Mouse (Mus musculus): ENCODE data around the gene Iqce. TPM values are rescaled to one million over a fixed set of nuclear protein-coding genes. Genes with fewer than 3 reads are reported as not detected.

Iqce gene
- total and polyA plus RNA-seq, 3 experiments: 6.4 to 21.2 TPM; not detected in 1

- Histone ChIP-seq H3K9me3 (replicated peaks; ENCODE audit: insufficient read depth, low read length) (no peaks in the 10 kb centered on the region), H3K4me3 (ENCODE audit: control insufficient read depth in 1 of 2, insufficient read depth in 1 of 2, low read depth in 2 of 2, low read length in 2 of 2) (no peak overlapping the region), H3K79me2 (ENCODE audit: control insufficient read depth, insufficient read depth, low read length, poor library complexity) (no peaks in the 10 kb centered on the region), H3K36me3 (ENCODE audit: control insufficient read depth in 1 of 2, insufficient read depth in 2 of 2, low read length in 2 of 2) (peaks cover 0 to 15% of the 10 kb centered on the region in 2 experiments; a peak in 2 of 4 replicates), H3K27me3 (ENCODE audit: control insufficient read depth in 1 of 2, insufficient read depth in 2 of 2, low read length in 2 of 2) (no peaks in the 10 kb centered on the region), H3K27ac (ENCODE audit: control insufficient read depth, low read depth, low read length) (no peak overlapping the region), H3K9ac (ENCODE audit: control insufficient read depth, low read depth, low read length, poor library complexity, severe bottlenecking) (no peak overlapping the region), H3K4me1 (ENCODE audit: control insufficient read depth in 1 of 2, insufficient read depth in 2 of 2, low read length in 2 of 2) (peaks cover 0 to 23% of the 10 kb centered on the region in 2 experiments)
- no peak for DNase-seq (ENCODE audit: low read depth, low spot score)
- TF ChIP-seq EP300 (IDR thresholded peaks at IDR 0.05; ENCODE audit: low read depth in 1 of 2, low read length in 2 of 2) (no peak), HCFC1 (IDR thresholded peaks at IDR 0.05; ENCODE audit: low read depth, low read length) (no peak), KAT2A (conservative IDR thresholded peaks at IDR 0.05; ENCODE audit: low read depth, low read length) (no peak), MYC (IDR thresholded peaks at IDR 0.05; ENCODE audit: low read depth, low read length) (no peak), USF1 (IDR thresholded peaks at IDR 0.05; ENCODE audit: low read depth, low read length) (no peak)
These were observed 81.1 kb downstream of the Iqce start for GRCm38 (mm10) chr5:140621092-140621491.

- H3K9ac ChIP-seq (ENCODE audit: control insufficient read depth, low read depth, low read length, poor library complexity, severe bottlenecking): no peak overlapping the region
- 0 out of 2 replicates have a peak, but pooled peaks have one; percentile 54 for TF ChIP-seq JUND (IDR thresholded peaks at IDR 0.05; ENCODE audit: low read depth, low read length)
- TF ChIP-seq USF2 (IDR thresholded peaks at IDR 0.05; ENCODE audit: borderline replicate concordance in 1 of 2, insufficient read depth in 1 of 2, low read depth in 1 of 2, low read length in 2 of 2): no peak
- no peak for TF ChIP-seq MAZ (IDR thresholded peaks at IDR 0.05; ENCODE audit: low read depth, low read length)
- no peak for TF ChIP-seq RCOR1 (IDR thresholded peaks at IDR 0.05; ENCODE audit: low read depth, low read length)
- peak in 2 of 3 experiments; percentile 6 to 12; a peak in 1 of 6 replicates for TF ChIP-seq CTCF (IDR thresholded peaks at IDR 0.05 in 2 of 3, conservative IDR thresholded peaks at IDR 0.05 in 1 of 3; ENCODE audit: control insufficient read depth in 1 of 3, insufficient read depth in 1 of 3, low read depth in 2 of 3, low read length in 3 of 3, poor library complexity in 1 of 3, severe bottlenecking in 1 of 3)
- no peaks in the 10 kb centered on the region for H3K9me3 ChIP-seq (replicated peaks; ENCODE audit: insufficient read depth, low read length)
- H3K4me1 ChIP-seq (ENCODE audit: control insufficient read depth in 1 of 2, insufficient read depth in 2 of 2, low read length in 2 of 2): peaks cover 2 to 31% of the 10 kb centered on the region in 2 experiments
- DNase-seq (ENCODE audit: low read depth, low spot score): peak; percentile 70
- no peaks in the 10 kb centered on the region for H3K27me3 ChIP-seq (ENCODE audit: control insufficient read depth in 1 of 2, insufficient read depth in 2 of 2, low read length in 2 of 2)
- no peaks in the 10 kb centered on the region for H3K79me2 ChIP-seq (ENCODE audit: control insufficient read depth, insufficient read depth, low read length, poor library complexity)
- H3K36me3 ChIP-seq (ENCODE audit: control insufficient read depth in 1 of 2, insufficient read depth in 2 of 2, low read length in 2 of 2): peaks cover 0 to 22% of the 10 kb centered on the region in 2 experiments; a peak in 2 of 4 replicates
- H3K27ac ChIP-seq (ENCODE audit: control insufficient read depth, low read depth, low read length): no peak overlapping the region
- H3K4me3 ChIP-seq (ENCODE audit: control insufficient read depth in 1 of 2, insufficient read depth in 1 of 2, low read depth in 2 of 2, low read length in 2 of 2): no peak overlapping the region
These were observed 82.1 kb downstream of the Iqce start for GRCm38 (mm10) chr5:140619895-140620736.

GRCm38 (mm10) chr5:140619151-140619771 is 82.9 kb downstream of the Iqce start:
- Histone ChIP-seq H3K27me3 (ENCODE audit: control insufficient read depth in 1 of 2, insufficient read depth in 2 of 2, low read length in 2 of 2) (no peaks in the 10 kb centered on the region), H3K27ac (ENCODE audit: control insufficient read depth, low read depth, low read length) (no peak overlapping the region), H3K4me1 (ENCODE audit: control insufficient read depth in 1 of 2, insufficient read depth in 2 of 2, low read length in 2 of 2) (peaks cover 8 to 36% of the 10 kb centered on the region in 2 experiments), H3K9ac (ENCODE audit: control insufficient read depth, low read depth, low read length, poor library complexity, severe bottlenecking) (no peak overlapping the region), H3K79me2 (ENCODE audit: control insufficient read depth, insufficient read depth, low read length, poor library complexity) (no peaks in the 10 kb centered on the region), H3K9me3 (replicated peaks; ENCODE audit: insufficient read depth, low read length) (no peaks in the 10 kb centered on the region), H3K4me3 (ENCODE audit: control insufficient read depth in 1 of 2, insufficient read depth in 1 of 2, low read depth in 2 of 2, low read length in 2 of 2) (no peak overlapping the region), H3K36me3 (ENCODE audit: control insufficient read depth in 1 of 2, insufficient read depth in 2 of 2, low read length in 2 of 2) (peaks cover 0 to 29% of the 10 kb centered on the region in 2 experiments; a peak in 2 of 4 replicates)
- peak; percentile 88 for DNase-seq (ENCODE audit: low read depth, low spot score)
- TF ChIP-seq ZC3H11A (IDR thresholded peaks at IDR 0.05; ENCODE audit: low read depth, low read length) (peak; percentile 87), JUND (IDR thresholded peaks at IDR 0.05; ENCODE audit: low read depth, low read length) (0 out of 2 replicates have a peak, but pooled peaks have one; percentile 19), RCOR1 (IDR thresholded peaks at IDR 0.05; ENCODE audit: low read depth, low read length) (0 out of 2 replicates have a peak, but pooled peaks have one; percentile 39), USF1 (IDR thresholded peaks at IDR 0.05; ENCODE audit: low read depth, low read length) (peak; percentile 21; the same call in 1 of the 2 replicates), MAZ (IDR thresholded peaks at IDR 0.05; ENCODE audit: low read depth, low read length) (no peak), NELFE (IDR thresholded peaks at IDR 0.05; ENCODE audit: low read depth, low read length) (no peak), SMC3 (IDR thresholded peaks at IDR 0.05; ENCODE audit: low read depth, low read length) (peak; percentile 90), CTCF (IDR thresholded peaks at IDR 0.05 in 2 of 3, conservative IDR thresholded peaks at IDR 0.05 in 1 of 3; ENCODE audit: control insufficient read depth in 1 of 3, insufficient read depth in 1 of 3, low read depth in 2 of 3, low read length in 3 of 3, poor library complexity in 1 of 3, severe bottlenecking in 1 of 3) (peak; percentile 88 to 97 (median 96)), RAD21 (IDR thresholded peaks at IDR 0.05; ENCODE audit: low read depth, low read length) (peak; percentile 98)

All from MEL (cell line).